Mouse (Mus musculus) kidney, embryonic 14.5 days (tissue): Measurements from ENCODE around the gene Arhgef39. TPM values are rescaled to one million over a fixed set of nuclear protein-coding genes. Genes with fewer than 3 reads are reported as not detected.
A peak's percentile ranks its signal among the peaks of the same experiment; 100 is the strongest.

Source experiments
- ATAC-seq: fragments of 200-750 bp; cut with Nextera tagmentation; 2 replicates; pipeline ENCODE4 v1.8.0; 2017; ENCODE audit warnings: moderate number of reproducible peaks, mild to moderate bottlenecking, moderate TSS enrichment, moderate library complexity; ENCODE audit not compliant: low FRiP score, low TSS enrichment
- H3K27ac ChIP-seq: fragments of 300-500 bp; sonication (generic); 2 replicates; pipeline ENCODE4 v1.5.1; 2014; ENCODE audit warnings: low read depth, mild to moderate bottlenecking, low read length, moderate library complexity, mixed read lengths
- H3K27me3 ChIP-seq: fragments of 300-500 bp; sonication (generic); 2 replicates; pipeline ENCODE4 v1.6.1; 2014; ENCODE audit warnings: mild to moderate bottlenecking, low read length; ENCODE audit not compliant: control insufficient read depth, insufficient read depth
- H3K36me3 ChIP-seq: fragments of 300-500 bp; sonication (generic); 2 replicates; pipeline ENCODE4 v1.6.1; 2014; ENCODE audit warnings: low read length, mixed read lengths; ENCODE audit not compliant: control insufficient read depth, insufficient read depth
- H3K4me1 ChIP-seq: fragments of 300-500 bp; sonication (generic); 2 replicates; pipeline ENCODE4 v1.6.1; 2014; ENCODE audit warnings: low read length, mixed read lengths; ENCODE audit not compliant: control insufficient read depth, insufficient read depth
- H3K4me2 ChIP-seq: fragments of 300-500 bp; sonication (generic); replicated peaks from 2 replicates; pipeline ENCODE4 v1.6.1; 2014; ENCODE audit warnings: low read depth, mild to moderate bottlenecking, low read length
- H3K4me3 ChIP-seq: fragments of 300-500 bp; sonication (generic); 2 replicates; pipeline ENCODE4 v1.5.1; 2014; ENCODE audit warnings: mild to moderate bottlenecking, low read length
- H3K9ac ChIP-seq: fragments of 300-500 bp; sonication (generic); 2 replicates; pipeline ENCODE4 v1.6.1; 2014; ENCODE audit warnings: low read depth, mild to moderate bottlenecking, low read length, moderate library complexity
- H3K9me3 ChIP-seq: fragments of 300-500 bp; sonication (generic); 2 replicates; pipeline ENCODE4 v1.6.1; 2016; ENCODE audit warnings: low read length; ENCODE audit not compliant: control insufficient read depth
- WGBS: fragments of 180-500 bp; shearing (Covaris S2); extraction: QIAGEN DNeasy Blood & Tissue Kit; methylation state at CpG from one replicate; pipeline ENCODE4 v1.1.7; 2014; 5-methylcytosine and 5-hydroxymethylcytosine counted together
- polyA plus RNA-seq: library from polyadenylated mRNA; unstranded; fragments of >200 nt; fragmentation: Nextera tagmentation; extraction: Ambion mirVana; gene quantifications from 2 replicates; pipeline ENCODE4 v1.2.1, GENCODE M21; 2014

The Arhgef39 gene
- polyA plus RNA-seq: 36.4 and 38.2 TPM in 2 replicates

DNA sequence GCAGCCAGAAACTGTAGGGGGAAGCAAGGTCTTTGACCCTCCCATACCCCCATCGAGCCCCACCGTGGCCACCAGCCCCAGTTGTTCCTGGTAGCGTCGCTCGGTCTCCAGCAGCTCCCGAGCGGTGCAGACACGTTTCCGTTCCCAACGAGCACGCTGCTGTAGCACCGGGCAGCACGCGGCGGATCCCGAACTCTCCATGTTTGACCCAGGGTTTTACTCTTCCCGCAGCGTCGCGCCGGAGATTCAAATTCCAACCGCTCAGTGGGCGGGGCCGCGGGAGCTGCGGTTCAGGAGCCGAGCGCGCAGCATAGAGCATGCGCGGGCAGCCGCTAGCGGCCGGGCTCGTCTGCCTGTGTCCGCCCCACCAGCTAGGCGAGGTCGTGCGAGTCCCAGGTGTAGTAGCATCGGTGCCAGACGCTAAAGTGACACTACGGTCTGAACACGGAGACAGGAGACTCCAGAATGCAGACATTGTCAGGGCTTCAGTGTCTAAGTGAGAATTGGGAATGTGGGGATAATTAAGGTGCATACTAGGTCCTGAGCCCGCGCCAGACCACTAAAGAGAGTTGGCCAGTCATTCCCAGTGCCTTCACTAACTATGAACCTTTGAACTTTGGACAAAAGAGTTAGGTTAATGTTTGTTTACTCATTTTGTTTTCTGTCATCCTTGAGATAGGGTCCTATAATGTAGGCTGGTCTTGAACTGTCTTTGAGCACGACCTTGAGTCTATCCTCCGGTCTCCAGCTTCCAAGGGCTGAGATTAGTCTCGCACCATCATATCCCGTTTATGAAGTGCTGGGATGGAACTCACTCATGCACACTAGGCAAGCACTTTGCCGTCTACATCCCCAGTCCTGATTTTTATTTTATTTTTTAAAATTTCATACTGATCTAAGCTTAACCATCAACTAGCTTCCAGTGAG lies at the start of gene Arhgef39:
Gene Arhgef39, minus strand, starts transcription at position 289 of the 927 bp plus-strand sequence.
- no peaks in the 10 kb centered on the region for H3K9me3 ChIP-seq
- H3K4me1 ChIP-seq: peaks cover 15% of the 10 kb centered on the region
- H3K36me3 ChIP-seq: peaks cover 18% of the 10 kb centered on the region; the same call in 1 of the 2 replicates
- H3K4me2 ChIP-seq: peak within 1 kb of the TSS; percentile 80
- no peaks in the 10 kb centered on the region for H3K27me3 ChIP-seq
- WGBS: 8% methylated on average over 50 of the region's 50 CpGs
- ATAC-seq: peak; percentile 84
- peak within 1 kb of the TSS; percentile 65 for H3K4me3 ChIP-seq
- peak within 1 kb of the TSS; percentile 76 for H3K9ac ChIP-seq
- peak within 1 kb of the TSS; percentile 71 for H3K27ac ChIP-seq

DNA sequence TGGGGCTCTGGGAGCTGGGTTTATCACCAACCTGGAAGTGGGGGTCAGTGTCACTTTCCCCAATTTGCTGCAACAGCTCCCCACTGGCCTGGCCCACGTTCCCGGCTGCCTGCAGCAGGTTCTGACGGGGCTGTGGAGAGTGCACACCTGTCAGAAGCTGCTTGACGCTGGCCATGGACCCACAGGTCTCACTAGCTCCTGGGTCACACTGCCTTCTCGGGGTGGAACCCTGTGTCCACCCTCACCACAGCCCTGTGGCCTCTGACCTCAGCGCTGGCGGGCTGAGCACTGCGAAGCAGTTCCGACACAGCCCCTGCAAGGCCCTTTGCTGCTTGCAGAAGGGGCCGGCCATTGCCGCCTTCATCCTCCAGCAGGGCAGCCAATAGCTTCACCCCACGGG lies 49.6 kb upstream of the Arhgef39 start:
- Histone ChIP-seq H3K9me3 (peaks cover 4% of the 10 kb centered on the region; the same call in 1 of the 2 replicates), H3K4me2 (no peak overlapping the region), H3K27me3 (no peaks in the 10 kb centered on the region), H3K9ac (no peak overlapping the region), H3K27ac (no peak overlapping the region), H3K4me1 (no peaks in the 10 kb centered on the region), H3K4me3 (no peak overlapping the region), H3K36me3 (peaks cover 100% of the 10 kb centered on the region)
- WGBS: 93% methylated on average over 12 of the region's 12 CpGs
- ATAC-seq: no peak

DNA sequence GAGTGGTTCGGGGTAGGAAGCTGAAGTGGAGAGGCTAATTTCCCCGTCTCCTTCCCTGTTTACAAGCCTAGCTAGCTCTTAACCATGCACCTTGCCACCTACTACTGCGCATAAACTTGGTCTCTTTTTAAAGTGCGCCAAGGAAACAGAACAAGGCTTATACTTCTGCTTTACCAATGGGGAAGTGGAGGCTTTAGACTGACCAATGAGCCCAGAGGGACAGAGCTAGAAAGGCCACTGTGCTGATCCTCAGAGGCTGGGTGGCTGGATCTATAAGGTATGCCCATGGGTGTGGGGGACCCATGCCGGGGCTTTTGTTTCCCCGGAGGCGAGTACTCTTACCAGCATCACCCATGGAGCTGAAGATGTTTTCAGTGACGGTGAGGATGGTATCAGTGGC lies 47.7 kb upstream of the Arhgef39 start:
- no peak overlapping the region for H3K4me3 ChIP-seq
- no peak overlapping the region for H3K4me2 ChIP-seq
- H3K36me3 ChIP-seq: peaks cover 100% of the 10 kb centered on the region
- H3K9ac ChIP-seq: no peak overlapping the region
- 93% methylated on average over 8 of the region's 8 CpGs for WGBS
- H3K9me3 ChIP-seq: no peaks in the 10 kb centered on the region; the same call in 1 of the 2 replicates
- no peaks in the 10 kb centered on the region for H3K27me3 ChIP-seq
- no peak for ATAC-seq
- H3K27ac ChIP-seq: no peak overlapping the region
- H3K4me1 ChIP-seq: no peaks in the 10 kb centered on the region

DNA sequence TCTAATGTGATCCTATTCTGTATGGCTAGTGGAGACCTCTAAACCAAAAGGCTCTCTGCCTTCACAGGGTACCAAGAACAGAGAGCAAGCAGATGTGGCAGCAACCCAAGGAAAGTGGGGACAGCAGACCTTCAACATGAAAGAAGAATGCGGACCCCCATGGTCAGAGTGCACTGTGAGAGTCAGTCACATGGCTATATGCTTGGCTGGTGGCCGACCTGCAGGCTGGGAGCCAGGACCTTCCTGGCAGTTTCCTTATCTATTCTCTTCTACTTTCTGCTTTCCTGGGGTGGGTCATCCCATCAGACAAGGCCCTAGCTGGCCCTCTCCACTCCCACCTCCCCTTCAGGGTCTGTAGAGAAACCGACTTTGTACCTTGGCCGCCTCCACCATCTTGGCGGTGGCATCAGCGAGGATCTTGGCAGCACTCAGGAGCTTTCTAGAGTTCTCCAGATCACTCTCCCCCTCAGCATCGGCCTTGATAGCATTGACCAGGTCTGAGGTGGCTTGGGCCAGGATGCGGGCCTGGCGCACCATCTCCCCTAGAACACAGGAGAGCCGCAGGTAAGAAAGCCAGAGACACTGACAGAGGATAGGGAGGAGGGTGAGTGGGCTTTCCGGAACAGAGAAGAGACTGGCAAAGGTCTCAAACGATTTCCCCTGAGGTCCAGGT lies 47.0 kb upstream of the Arhgef39 start:
- Histone ChIP-seq H3K36me3 (peaks cover 100% of the 10 kb centered on the region), H3K27me3 (no peaks in the 10 kb centered on the region), H3K9ac (no peak overlapping the region), H3K4me1 (no peaks in the 10 kb centered on the region), H3K4me2 (no peak overlapping the region), H3K4me3 (no peak overlapping the region), H3K27ac (no peak overlapping the region), H3K9me3 (no peaks in the 10 kb centered on the region)
- no peak for ATAC-seq
- WGBS: 91% methylated on average over 12 of the region's 12 CpGs

DNA sequence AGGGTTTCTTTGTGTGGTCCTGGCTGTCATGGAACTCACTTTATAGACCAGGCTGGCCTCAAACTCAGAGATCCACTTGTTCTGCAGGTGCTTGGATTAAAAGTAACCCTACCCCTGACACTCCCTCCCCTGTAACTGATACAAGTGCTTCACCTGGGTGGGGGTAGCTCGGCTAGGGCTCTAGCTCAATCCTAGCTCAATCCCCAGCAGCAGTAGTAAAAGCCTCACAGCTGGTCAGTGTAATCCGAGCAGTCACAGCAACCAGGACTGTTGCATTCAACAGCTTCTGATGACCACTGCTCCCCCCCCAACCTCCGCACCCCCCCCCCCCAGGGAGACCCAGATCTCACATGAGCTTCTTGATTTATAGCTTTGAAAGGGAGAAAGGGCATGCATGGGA lies 42.5 kb upstream of the Arhgef39 start:
- WGBS: 45% methylated on average over 3 of the region's 3 CpGs
- no peak overlapping the region for H3K9ac ChIP-seq
- H3K4me1 ChIP-seq: no peaks in the 10 kb centered on the region
- H3K27me3 ChIP-seq: no peaks in the 10 kb centered on the region
- no peak overlapping the region for H3K27ac ChIP-seq
- peaks cover 100% of the 10 kb centered on the region for H3K36me3 ChIP-seq
- ATAC-seq: peak; percentile 81
- no peaks in the 10 kb centered on the region for H3K9me3 ChIP-seq
- no peak overlapping the region for H3K4me3 ChIP-seq
- H3K4me2 ChIP-seq: no peak overlapping the region

DNA sequence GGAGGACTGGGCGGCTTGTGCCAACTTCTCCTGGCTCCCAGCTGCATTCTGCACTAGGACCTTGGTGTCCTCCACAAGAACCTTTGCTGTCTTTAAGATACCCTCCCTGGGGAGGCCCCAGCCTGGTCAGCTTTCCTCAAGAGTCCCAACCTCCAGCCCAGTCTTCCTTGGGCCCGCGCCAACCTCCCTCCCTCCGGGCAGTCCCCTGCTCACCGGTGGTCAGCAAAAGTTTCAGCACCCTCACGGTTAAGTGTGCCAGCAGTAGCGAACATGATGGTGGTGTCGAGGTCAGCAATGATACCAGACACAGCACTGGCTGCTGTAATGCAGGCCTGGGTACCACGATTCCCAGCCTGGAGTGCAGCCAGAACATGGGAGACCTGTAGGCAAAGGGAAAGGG lies 36.5 kb upstream of the Arhgef39 start:
- no peak overlapping the region for H3K4me2 ChIP-seq
- no peaks in the 10 kb centered on the region for H3K4me1 ChIP-seq
- no peak overlapping the region for H3K4me3 ChIP-seq
- no peaks in the 10 kb centered on the region for H3K9me3 ChIP-seq
- peaks cover 100% of the 10 kb centered on the region for H3K36me3 ChIP-seq
- H3K9ac ChIP-seq: no peak overlapping the region
- no peaks in the 10 kb centered on the region for H3K27me3 ChIP-seq
- no peak overlapping the region for H3K27ac ChIP-seq
- 92% methylated on average over 9 of the region's 9 CpGs for WGBS
- no peak for ATAC-seq

DNA sequence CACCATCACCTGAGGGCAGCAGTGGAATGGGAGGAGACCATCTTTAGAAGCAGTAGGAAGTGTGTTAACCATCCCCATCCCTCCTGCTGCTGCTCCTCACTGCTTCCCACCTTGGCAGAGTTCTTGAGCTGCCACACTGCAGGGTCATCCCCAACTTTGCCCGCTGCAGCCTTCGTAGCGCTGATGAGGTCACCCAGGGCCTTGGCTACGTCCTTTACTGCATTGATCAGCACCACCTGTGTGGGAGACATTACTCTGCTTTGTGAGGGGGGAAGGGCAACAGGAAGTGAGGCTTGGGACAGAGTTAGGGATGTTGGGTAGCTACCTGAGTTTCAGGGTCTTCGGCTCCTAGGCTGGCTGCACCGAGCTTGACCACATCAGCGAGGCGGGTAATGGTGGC lies 36.1 kb upstream of the Arhgef39 start:
- no peak overlapping the region for H3K27ac ChIP-seq
- no peaks in the 10 kb centered on the region for H3K9me3 ChIP-seq
- H3K4me1 ChIP-seq: no peaks in the 10 kb centered on the region
- no peaks in the 10 kb centered on the region for H3K27me3 ChIP-seq
- 93% methylated on average over 8 of the region's 8 CpGs for WGBS
- H3K9ac ChIP-seq: no peak overlapping the region
- H3K4me3 ChIP-seq: no peak overlapping the region
- H3K4me2 ChIP-seq: no peak overlapping the region
- peaks cover 97% of the 10 kb centered on the region for H3K36me3 ChIP-seq
- no peak for ATAC-seq

DNA sequence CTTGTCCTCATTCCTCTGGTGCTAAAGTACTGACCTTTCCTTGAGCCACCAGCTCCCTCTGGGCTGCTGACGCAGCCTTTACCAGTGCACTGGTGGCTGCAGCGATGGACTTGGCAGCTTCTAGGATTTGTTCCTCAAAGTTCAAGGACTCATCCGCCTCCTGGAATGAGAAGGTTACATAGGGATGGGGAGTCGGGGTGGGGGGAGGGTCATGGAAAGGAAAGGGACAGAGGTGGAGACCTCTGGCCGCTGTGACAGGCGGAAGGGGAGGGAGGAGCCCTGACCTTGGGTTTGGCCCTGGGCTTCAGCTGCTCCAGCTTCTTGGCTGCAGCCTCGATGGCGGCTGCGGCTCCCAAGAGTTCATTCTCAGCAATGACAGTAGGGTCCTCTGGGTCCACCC lies 33.8 kb upstream of the Arhgef39 start:
- no peak for ATAC-seq
- no peaks in the 10 kb centered on the region for H3K9me3 ChIP-seq
- no peaks in the 10 kb centered on the region for H3K4me1 ChIP-seq
- 75% methylated on average over 9 of the region's 9 CpGs for WGBS
- H3K4me2 ChIP-seq: no peak overlapping the region
- H3K4me3 ChIP-seq: no peak overlapping the region
- no peak overlapping the region for H3K9ac ChIP-seq
- H3K27me3 ChIP-seq: no peaks in the 10 kb centered on the region
- H3K36me3 ChIP-seq: peaks cover 73% of the 10 kb centered on the region
- no peak overlapping the region for H3K27ac ChIP-seq

DNA sequence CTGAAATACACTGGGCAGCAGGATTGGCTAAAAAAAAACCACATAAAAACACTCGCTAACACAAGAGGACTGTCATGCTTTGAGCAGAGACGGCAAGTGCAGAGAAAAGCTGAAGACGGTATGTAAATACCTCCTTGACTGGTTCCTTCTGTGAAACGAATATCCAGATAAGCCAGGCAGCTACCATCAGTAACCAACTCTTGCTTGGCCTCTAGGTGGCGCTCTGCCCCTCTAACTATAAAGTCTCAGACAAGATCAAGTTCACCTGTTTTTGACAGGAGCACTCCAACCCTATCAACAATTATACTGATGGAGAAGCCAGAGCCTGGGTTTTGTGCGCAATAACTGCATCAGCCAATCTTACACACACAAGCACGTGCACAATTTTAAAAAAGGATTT lies 31.1 kb upstream of the Arhgef39 start:
- 20% methylated on average over 7 of the region's 7 CpGs for WGBS
- ATAC-seq: no peak
- Histone ChIP-seq H3K4me1 (no peaks in the 10 kb centered on the region), H3K4me2 (no peak overlapping the region), H3K9me3 (0 out of 2 replicates have a peak, but pooled peaks cover 3% of the 10 kb centered on the region), H3K36me3 (peaks cover 47% of the 10 kb centered on the region), H3K27ac (no peak overlapping the region), H3K4me3 (no peak overlapping the region), H3K27me3 (peaks cover 1% of the 10 kb centered on the region; the same call in 1 of the 2 replicates), H3K9ac (no peak overlapping the region)
